Mouse (Mus musculus) heart, postnatal 10 days (tissue): Measurements from ENCODE around the gene Map3k4. TPM values are rescaled to one million over a fixed set of nuclear protein-coding genes. Genes with fewer than 3 reads are reported as not detected.

ENCODE experiments used
- DNase-seq, 2 experiments: peaks; one replicate each; pipeline ENCODE4 v3.0.0; 2021
- intact Hi-C: fragments of 180-260 bp; cut with DNase I; formaldehyde crosslinking; loops from one replicate; pipeline ENCODE4 v1.15.1; 2025
- total RNA-seq, 2 experiments: library from RNA; stranded (reverse); gene quantifications; 2 replicates each; pipeline ENCODE4 v1.2.3; 2021

Map3k4 gene
- total RNA-seq, 2 experiments from 2014 or later, result 35.6 to 39.4 TPM

- no peak for DNase-seq
- intact Hi-C loops, result no loop called here
Measured at GRCm38 (mm10) chr17:12195604-12196003, 123.0 kb downstream of the Map3k4 start.

- intact Hi-C loops, result no loop called here
- DNase-seq, result peak; percentile 19 to 39
Measured at GRCm38 (mm10) chr17:12195137-12195536, 123.5 kb downstream of the Map3k4 start.

- peak; percentile 25 to 26 for DNase-seq
- intact Hi-C loops, result no loop called here
Measured at GRCm38 (mm10) chr17:12187782-12188181, 130.8 kb downstream of the Map3k4 start.

GRCm38 (mm10) chr17:12186341-12186740, 132.3 kb downstream of the Map3k4 start:
- no peak for DNase-seq
- intact Hi-C loops, result no loop called here

GRCm38 (mm10) chr17:12185855-12186254, 132.7 kb downstream of the Map3k4 start:
- intact Hi-C loops, result no loop called here
- DNase-seq, result no peak

GRCm38 (mm10) chr17:12184283-12184682, 134.3 kb downstream of the Map3k4 start:
- intact Hi-C loops, result no loop called here
- DNase-seq, result no peak

- DNase-seq, result no peak
- intact Hi-C loops, result no loop called here
Measured at GRCm38 (mm10) chr17:12182702-12183485, 135.7 kb downstream of the Map3k4 start.

GRCm38 (mm10) chr17:12179766-12180165, 138.8 kb downstream of the Map3k4 start:
- intact Hi-C loops, result no loop called here
- no peak for DNase-seq

GRCm38 (mm10) chr17:12179339-12179738, 139.3 kb downstream of the Map3k4 start:
- intact Hi-C loops, result no loop called here
- no peak for DNase-seq

Other genes starting within 250 kb of the Map3k4 start
- 10 to 100 TPM in 1 of 2 experiments, 1 to 10 TPM in 1; 8.4 to 10.2 TPM for gene Agpat4, start 200.1 kb downstream of the Map3k4 start, total RNA-seq
- not detected for gene Plg, start 59.8 kb upstream of the Map3k4 start, total RNA-seq
- 1 to 10 TPM; 1.8 to 2.3 TPM for gene Slc22a3, start 188.9 kb upstream of the Map3k4 start, total RNA-seq